Mouse (Mus musculus) G1E (cell line): ENCODE results near the gene Tspan10.

Experiments used
- CTCF ChIP-seq: IDR thresholded peaks from 2 replicates; pipeline ENCODE4 v1.5.1; 2012; ENCODE audit warnings: low read depth, low read length, inconsistent platforms, mixed read lengths
- GATA1 ChIP-seq: IDR thresholded peaks from 2 replicates; pipeline ENCODE4 v1.6.1; 2012; ENCODE audit warnings: borderline replicate concordance, low read length, inconsistent platforms, mixed read lengths
- POLR2AphosphoS5 ChIP-seq: IDR thresholded peaks from 2 replicates; pipeline ENCODE4 v1.6.1; 2012; ENCODE audit warnings: low read depth, low read length, inconsistent platforms; ENCODE audit not compliant: insufficient replicate concordance

GRCm38 (mm10) chr11:120442765-120443280 is 379 bp downstream of the Tspan10 start:
- no peak for TF ChIP-seq CTCF
- TF ChIP-seq POLR2AphosphoS5 = no peak
- no peak for TF ChIP-seq GATA1
